Mouse (Mus musculus) olfactory bulb, adult 2 months (tissue): Measurements from ENCODE around the gene Prima1.

Experiments used
- CTCF ChIP-seq: fragments of 200-500 bp; IDR thresholded peaks from 2 replicates; pipeline ENCODE4 v1.5.1; 2012; ENCODE audit warnings: low read depth, mild to moderate bottlenecking, low read length, moderate library complexity; ENCODE audit not compliant: insufficient read depth
- POLR2A ChIP-seq: fragments of 200-500 bp; IDR thresholded peaks from 2 replicates; pipeline ENCODE4 v1.6.1; 2012; ENCODE audit warnings: mild to moderate bottlenecking, low read depth, low read length, moderate library complexity; ENCODE audit not compliant: insufficient read depth

- no peak for TF ChIP-seq POLR2A
- TF ChIP-seq CTCF = no peak
These were observed 36.4 kb downstream of the Prima1 start for GRCm38 (mm10) chr12:103205561-103205960.
